Mouse (Mus musculus): ENCODE data around the gene Zmiz1.

DNA sequence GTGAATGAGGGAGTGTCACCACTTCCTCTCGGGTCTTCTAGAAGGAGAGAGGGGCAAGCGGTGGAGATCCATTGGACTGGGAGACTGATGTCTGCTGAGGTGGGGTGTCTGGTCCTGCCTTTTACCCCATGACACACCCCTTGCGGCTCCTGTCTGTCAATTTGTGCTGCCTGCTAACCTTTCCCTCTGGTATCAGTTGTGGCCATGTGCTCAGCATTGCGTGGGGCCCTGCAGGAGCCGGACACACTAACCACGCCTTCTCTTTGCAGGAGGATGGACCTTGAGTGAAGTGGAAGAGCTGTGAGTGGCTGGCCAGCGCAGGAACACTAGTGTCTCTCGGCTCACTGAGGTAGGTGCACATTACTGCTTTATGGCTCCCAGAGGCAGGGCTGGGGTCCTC is 77.5 kb downstream of the Zmiz1 start:
- no peak for TF ChIP-seq CTCF (IDR thresholded peaks at IDR 0.05; ENCODE audit: low read depth)
- TF ChIP-seq EP300 (IDR thresholded peaks at IDR 0.05; ENCODE audit: low read depth): no peak
